Mouse (Mus musculus) left cerebral cortex, postnatal 10 days (tissue): ENCODE data around the gene Scube1. TPM values are rescaled to one million over a fixed set of nuclear protein-coding genes. Genes with fewer than 3 reads are reported as not detected.
A peak's percentile ranks its signal among the peaks of the same experiment; 100 is the strongest.

Experiments
- DNase-seq, 2 experiments: peaks; one replicate each; pipeline ENCODE4 v3.0.0; 2021 to 2022; ENCODE audit warnings: low spot score in 2 of 2, mixed read lengths in 1 of 2; ENCODE audit errors: extremely low spot score in 1 of 2
- intact Hi-C: fragments of 180-260 bp; cut with DNase I; formaldehyde crosslinking; loops from one replicate; pipeline ENCODE4 v1.15.1; 2025
- total RNA-seq, 2 experiments: library from RNA; stranded (reverse); gene quantifications; 2 replicates each; pipeline ENCODE4 v1.2.3; 2021

Scube1 gene
- total RNA-seq, result 10 to 100 TPM; 38.2 to 39.3 TPM

- peak; percentile 83 to 92 for DNase-seq
- intact Hi-C loops, result loop anchor here (5.0 kb wide), 1 partner anchor 63 kb away; no protein-coding TSS in a partner anchor
Measured at GRCm38 (mm10) chr15:83724886-83725269, at the start of gene Scube1. TSS of gene Scube1 (minus strand) at chr15:83725021.

GRCm38 (mm10) chr15:83772953-83773352 lies 48.1 kb upstream of the Scube1 start:
- DNase-seq, result peak in 1 of 2 experiments; percentile 61
- intact Hi-C loops, result no loop called here

- peak; percentile 62 to 71 for DNase-seq
- intact Hi-C loops, result no loop called here
Measured at GRCm38 (mm10) chr15:83772460-83772859, 47.6 kb upstream of the Scube1 start.

- DNase-seq, result no peak
- intact Hi-C loops, result no loop called here
Measured at GRCm38 (mm10) chr15:83771346-83772053, 46.7 kb upstream of the Scube1 start.

- intact Hi-C loops, result no loop called here
- no peak for DNase-seq
Measured at GRCm38 (mm10) chr15:83765388-83766029, 40.7 kb upstream of the Scube1 start.

- intact Hi-C loops, result loop anchor here (5.0 kb wide), 2 partner anchors 291 to 311 kb away; no protein-coding TSS in a partner anchor
- DNase-seq, result no peak
Measured at GRCm38 (mm10) chr15:83761512-83761911, 36.7 kb upstream of the Scube1 start.

- DNase-seq, result peak in 1 of 2 experiments; percentile 60
- intact Hi-C loops, result loop anchor here (5.0 kb wide), 2 partner anchors 292 to 312 kb away; no protein-coding TSS in a partner anchor
Measured at GRCm38 (mm10) chr15:83760683-83761082, 35.9 kb upstream of the Scube1 start.

- intact Hi-C loops, result loop anchor here (2.0 to 5.0 kb wide), 2 partner anchors 97 to 124 kb away; no protein-coding TSS in a partner anchor
- no peak for DNase-seq
Measured at GRCm38 (mm10) chr15:83758958-83759357, 34.1 kb upstream of the Scube1 start.

GRCm38 (mm10) chr15:83756742-83757141 lies 31.9 kb upstream of the Scube1 start:
- DNase-seq, result no peak
- intact Hi-C loops, result loop anchor here (5.0 kb wide), 1 partner anchor 94 kb away; no protein-coding TSS in a partner anchor

- intact Hi-C loops, result no loop called here
- no peak for DNase-seq
Measured at GRCm38 (mm10) chr15:83749436-83749835, 24.6 kb upstream of the Scube1 start.

GRCm38 (mm10) chr15:83748986-83749385 lies 24.2 kb upstream of the Scube1 start:
- intact Hi-C loops, result no loop called here
- DNase-seq, result no peak

GRCm38 (mm10) chr15:83746311-83746710 lies 21.5 kb upstream of the Scube1 start:
- DNase-seq, result peak; percentile 75
- intact Hi-C loops, result no loop called here

- intact Hi-C loops, result no loop called here
- DNase-seq, result no peak
Measured at GRCm38 (mm10) chr15:83742018-83742417, 17.2 kb upstream of the Scube1 start.

GRCm38 (mm10) chr15:83740676-83741422 lies 16.0 kb upstream of the Scube1 start:
- peak in 1 of 2 experiments; percentile 46 for DNase-seq
- intact Hi-C loops, result no loop called here

- intact Hi-C loops, result loop anchor here (5.0 kb wide), 1 partner anchor 65 kb away; no protein-coding TSS in a partner anchor
- peak in 1 of 2 experiments; percentile 57 for DNase-seq
Measured at GRCm38 (mm10) chr15:83727626-83728025, 2.8 kb upstream of the Scube1 start.

- no peak for DNase-seq
- intact Hi-C loops, result loop anchor here (5.0 kb wide), 1 partner anchor 64 kb away; no protein-coding TSS in a partner anchor
Measured at GRCm38 (mm10) chr15:83726741-83727140, 1.9 kb upstream of the Scube1 start.

GRCm38 (mm10) chr15:83725556-83726200 lies 857 bp upstream of the Scube1 start:
- intact Hi-C loops, result loop anchor here (5.0 kb wide), 1 partner anchor 63 kb away; no protein-coding TSS in a partner anchor
- DNase-seq, result peak in 1 of 2 experiments; percentile 35

- intact Hi-C loops, result no loop called here
- peak in 1 of 2 experiments; percentile 51 for DNase-seq
Measured at GRCm38 (mm10) chr15:83724160-83724885, 498 bp downstream of the Scube1 start.
